Mouse (Mus musculus): ENCODE results near the gene Pnmal2. TPM values are rescaled to one million over a fixed set of nuclear protein-coding genes. Genes with fewer than 3 reads are reported as not detected.

The Pnmal2 gene
- polyA plus RNA-seq, 1 experiment from 2014 or later = 146 TPM

- H3K4me3 ChIP-seq (ENCODE audit: low read length) = peak overlapping the region; percentile 60
- H3K9ac ChIP-seq (ENCODE audit: low read depth, low read length) = peak overlapping the region; percentile 98
- WGBS = 29% methylated on average over 6 of the region's 6 CpGs
- H3K27me3 ChIP-seq (replicated peaks; ENCODE audit: control insufficient read depth, insufficient read depth, low read length) = no peaks in the 10 kb centered on the region
- peaks cover 47% of the 10 kb centered on the region for H3K4me1 ChIP-seq (ENCODE audit: control insufficient read depth, insufficient read depth, low read depth, low read length)
- no peak for ATAC-seq
- peak overlapping the region; percentile 99 for H3K27ac ChIP-seq (ENCODE audit: low read depth, low read length)
- H3K9me3 ChIP-seq (ENCODE audit: control insufficient read depth, low read length) = no peaks in the 10 kb centered on the region
- peak overlapping the region; percentile 92 for H3K4me2 ChIP-seq (ENCODE audit: low read length)
- peaks cover 19% of the 10 kb centered on the region for H3K36me3 ChIP-seq (ENCODE audit: control insufficient read depth, insufficient read depth, low read length)
Observed at GRCm38 (mm10) chr7:16921881-16922335, 22.6 kb upstream of the Pnmal2 start.

DNA sequence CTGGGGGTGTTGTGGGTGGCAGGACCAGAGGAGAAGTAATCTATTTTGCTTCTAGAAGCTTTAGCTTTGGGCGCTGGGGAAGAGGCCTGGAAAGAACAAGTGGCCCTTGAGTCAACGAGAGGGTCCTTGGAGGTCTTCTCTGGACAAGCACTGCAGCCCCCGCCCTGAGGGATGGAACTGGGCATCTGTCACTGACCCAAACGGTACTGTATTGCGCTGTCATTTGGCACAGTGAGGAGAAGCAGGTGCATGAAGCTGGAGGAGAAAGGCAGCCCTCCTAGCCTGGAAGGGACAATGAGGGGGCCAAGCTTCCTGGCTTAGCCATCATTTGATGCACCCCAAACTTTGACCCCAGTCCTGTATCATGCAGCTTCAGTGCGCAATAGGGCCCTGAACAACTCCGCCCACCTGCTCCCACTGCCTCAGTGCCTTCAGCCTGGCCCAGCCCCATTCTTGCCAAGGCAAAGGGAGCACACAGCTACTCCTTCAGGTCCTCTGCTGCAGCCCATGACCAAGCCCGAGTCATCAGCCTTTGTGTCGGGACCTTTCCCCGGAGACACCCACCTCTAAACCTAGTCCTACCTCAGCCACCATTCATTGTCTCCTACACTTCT, 22.0 kb upstream of the Pnmal2 start:
- 33% methylated on average over 10 of the region's 10 CpGs for WGBS
- ATAC-seq = no peak
- Histone ChIP-seq H3K36me3 (ENCODE audit: control insufficient read depth, insufficient read depth, low read length) (peaks cover 15% of the 10 kb centered on the region), H3K4me2 (ENCODE audit: low read length) (peak overlapping the region; percentile 92), H3K4me1 (ENCODE audit: control insufficient read depth, insufficient read depth, low read depth, low read length) (peaks cover 47% of the 10 kb centered on the region), H3K9ac (ENCODE audit: low read depth, low read length) (peak overlapping the region; percentile 98), H3K27ac (ENCODE audit: low read depth, low read length) (peak overlapping the region; percentile 99), H3K27me3 (replicated peaks; ENCODE audit: control insufficient read depth, insufficient read depth, low read length) (no peaks in the 10 kb centered on the region), H3K4me3 (ENCODE audit: low read length) (peak overlapping the region; percentile 60), H3K9me3 (ENCODE audit: control insufficient read depth, low read length) (no peaks in the 10 kb centered on the region)

- Histone ChIP-seq H3K4me2 (ENCODE audit: low read length) (peak overlapping the region; percentile 92), H3K27me3 (replicated peaks; ENCODE audit: control insufficient read depth, insufficient read depth, low read length) (no peaks in the 10 kb centered on the region), H3K4me1 (ENCODE audit: control insufficient read depth, insufficient read depth, low read depth, low read length) (peaks cover 40% of the 10 kb centered on the region), H3K27ac (ENCODE audit: low read depth, low read length) (peak overlapping the region; percentile 99), H3K36me3 (ENCODE audit: control insufficient read depth, insufficient read depth, low read length) (peaks cover 5% of the 10 kb centered on the region), H3K9ac (ENCODE audit: low read depth, low read length) (peak overlapping the region; percentile 98), H3K4me3 (ENCODE audit: low read length) (peak overlapping the region; percentile 60), H3K9me3 (ENCODE audit: control insufficient read depth, low read length) (no peaks in the 10 kb centered on the region)
- no peak for ATAC-seq
- WGBS = under 1% methylated on average over 49 of the region's 57 CpGs
Observed at GRCm38 (mm10) chr7:16923283-16924036, 21.0 kb upstream of the Pnmal2 start.

DNA sequence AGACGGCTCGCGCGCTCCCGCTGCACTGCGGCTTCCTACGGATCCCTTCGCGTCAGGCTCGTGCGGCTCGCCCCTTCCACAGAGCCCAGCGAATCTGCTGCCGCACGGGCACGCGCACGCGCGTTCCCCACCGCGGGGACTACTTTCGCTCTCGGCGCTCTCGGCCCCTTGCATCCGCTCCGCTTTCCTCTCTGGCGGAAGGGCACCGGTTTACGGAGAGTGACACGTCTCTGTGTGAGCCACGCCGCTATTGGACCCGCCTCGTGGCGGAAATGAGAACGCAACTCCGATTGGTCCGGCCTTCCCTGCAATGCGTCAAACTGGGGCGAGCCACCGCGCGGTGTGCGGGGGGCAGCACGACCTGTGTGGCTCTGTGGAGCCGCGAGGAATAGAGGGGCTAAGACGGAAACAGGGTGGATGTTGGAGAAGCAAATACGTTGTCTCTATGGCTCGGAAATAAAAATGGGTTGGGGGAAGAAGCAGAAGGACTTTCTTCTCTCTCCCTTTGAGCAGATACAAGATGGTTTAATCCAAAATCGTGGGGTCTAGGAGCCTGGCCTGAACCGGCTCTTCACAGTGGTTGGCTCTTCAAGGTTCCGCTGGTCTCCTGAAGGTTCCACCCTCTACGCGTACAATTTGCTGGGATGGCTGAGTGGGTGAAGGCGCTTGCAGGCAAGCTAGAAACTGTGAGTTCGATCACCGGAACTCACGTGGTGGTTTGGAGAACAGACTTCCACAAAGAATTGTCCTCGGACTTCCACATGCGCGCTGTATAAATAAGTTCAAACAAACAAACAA, 20.2 kb upstream of the Pnmal2 start, which contains the start of gene Calm3:
TSS of gene Calm3 (minus strand) at position 78 of the 798 bp plus-strand sequence.
- H3K36me3 ChIP-seq (ENCODE audit: control insufficient read depth, insufficient read depth, low read length) = no peaks in the 10 kb centered on the region
- H3K9me3 ChIP-seq (ENCODE audit: control insufficient read depth, low read length) = no peaks in the 10 kb centered on the region
- WGBS = 2% methylated on average over 64 of the region's 64 CpGs
- peak within 1 kb of the TSS; percentile 98 for H3K9ac ChIP-seq (ENCODE audit: low read depth, low read length)
- H3K4me1 ChIP-seq (ENCODE audit: control insufficient read depth, insufficient read depth, low read depth, low read length) = peaks cover 32% of the 10 kb centered on the region
- peak within 1 kb of the TSS; percentile 92 for H3K4me2 ChIP-seq (ENCODE audit: low read length)
- H3K27ac ChIP-seq (ENCODE audit: low read depth, low read length) = peak within 1 kb of the TSS; percentile 99
- peak within 1 kb of the TSS; percentile 60 for H3K4me3 ChIP-seq (ENCODE audit: low read length)
- H3K27me3 ChIP-seq (replicated peaks; ENCODE audit: control insufficient read depth, insufficient read depth, low read length) = no peaks in the 10 kb centered on the region
- ATAC-seq = peak; percentile 92

DNA sequence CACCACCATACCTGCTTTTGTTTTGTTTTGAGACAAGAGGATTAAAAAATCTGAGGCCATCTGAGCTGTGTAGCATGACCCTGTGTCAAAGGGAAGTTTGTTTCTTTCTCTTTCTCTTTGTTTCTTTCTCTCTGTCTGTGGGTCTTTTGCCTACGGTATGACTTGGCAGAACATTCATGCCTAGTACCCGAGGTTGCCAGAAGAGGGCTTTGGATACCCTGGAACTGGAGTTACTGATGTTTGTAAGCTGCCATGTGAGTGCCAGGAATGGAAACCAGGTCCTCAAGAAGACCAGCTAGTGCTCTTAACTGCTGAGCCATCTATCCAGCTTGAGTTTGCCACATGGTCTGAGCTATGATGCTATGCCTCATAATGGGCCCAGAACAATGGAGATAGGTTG, 16.1 kb upstream of the Pnmal2 start:
- H3K9me3 ChIP-seq (ENCODE audit: control insufficient read depth, low read length) = no peaks in the 10 kb centered on the region
- no peak overlapping the region for H3K4me2 ChIP-seq (ENCODE audit: low read length)
- H3K9ac ChIP-seq (ENCODE audit: low read depth, low read length) = no peak overlapping the region
- H3K36me3 ChIP-seq (ENCODE audit: control insufficient read depth, insufficient read depth, low read length) = no peaks in the 10 kb centered on the region
- H3K4me1 ChIP-seq (ENCODE audit: control insufficient read depth, insufficient read depth, low read depth, low read length) = peaks cover 2% of the 10 kb centered on the region; the same call in 1 of the 2 replicates
- ATAC-seq = no peak
- 45% methylated on average over 2 of the region's 2 CpGs for WGBS
- H3K27ac ChIP-seq (ENCODE audit: low read depth, low read length) = no peak overlapping the region
- H3K27me3 ChIP-seq (replicated peaks; ENCODE audit: control insufficient read depth, insufficient read depth, low read length) = no peaks in the 10 kb centered on the region
- no peak overlapping the region for H3K4me3 ChIP-seq (ENCODE audit: low read length)

- WGBS = 0% methylated on average over 1 of the region's 1 CpGs
- H3K4me2 ChIP-seq (ENCODE audit: low read length) = no peak overlapping the region
- H3K27me3 ChIP-seq (replicated peaks; ENCODE audit: control insufficient read depth, insufficient read depth, low read length) = no peaks in the 10 kb centered on the region
- no peak overlapping the region for H3K27ac ChIP-seq (ENCODE audit: low read depth, low read length)
- no peaks in the 10 kb centered on the region for H3K9me3 ChIP-seq (ENCODE audit: control insufficient read depth, low read length)
- H3K36me3 ChIP-seq (ENCODE audit: control insufficient read depth, insufficient read depth, low read length) = no peaks in the 10 kb centered on the region
- H3K9ac ChIP-seq (ENCODE audit: low read depth, low read length) = no peak overlapping the region
- no peak for ATAC-seq
- H3K4me3 ChIP-seq (ENCODE audit: low read length) = no peak overlapping the region
- H3K4me1 ChIP-seq (ENCODE audit: control insufficient read depth, insufficient read depth, low read depth, low read length) = peaks cover 7% of the 10 kb centered on the region
Observed at GRCm38 (mm10) chr7:16930850-16931249, 13.6 kb upstream of the Pnmal2 start.

DNA sequence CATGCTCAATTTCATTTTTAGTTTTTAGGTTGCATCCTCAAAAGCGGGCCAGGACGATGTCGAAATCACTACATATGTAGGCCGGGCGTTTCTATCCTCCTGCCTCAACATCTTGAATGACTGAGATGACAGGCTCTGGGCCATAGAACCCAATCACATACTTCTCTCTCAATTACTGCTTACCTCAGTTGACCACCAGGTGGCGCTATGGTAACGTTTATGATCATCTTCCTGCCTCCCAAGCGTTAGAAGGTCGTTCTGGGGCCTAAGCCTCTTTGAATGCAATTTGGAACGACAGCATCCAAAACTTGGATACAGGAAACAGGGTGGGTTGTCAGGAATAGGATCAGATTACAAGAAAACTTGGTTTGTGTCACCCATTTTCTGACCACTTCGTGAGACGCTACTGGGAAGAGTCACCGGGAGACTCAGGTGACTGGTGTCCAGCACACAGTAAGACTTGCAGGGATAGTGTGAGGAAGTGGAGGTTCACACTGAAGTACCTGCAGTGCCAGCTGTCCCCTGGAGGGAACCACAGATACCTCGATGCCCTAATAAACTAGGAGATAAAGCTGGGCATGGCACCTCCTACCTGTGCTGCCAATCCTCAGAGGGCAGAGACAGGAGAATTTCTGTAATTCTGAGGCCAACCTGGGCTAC, 12.4 kb upstream of the Pnmal2 start:
- Histone ChIP-seq H3K4me2 (ENCODE audit: low read length) (no peak overlapping the region), H3K4me1 (ENCODE audit: control insufficient read depth, insufficient read depth, low read depth, low read length) (peaks cover 7% of the 10 kb centered on the region), H3K9me3 (ENCODE audit: control insufficient read depth, low read length) (no peaks in the 10 kb centered on the region), H3K27me3 (replicated peaks; ENCODE audit: control insufficient read depth, insufficient read depth, low read length) (no peaks in the 10 kb centered on the region), H3K4me3 (ENCODE audit: low read length) (no peak overlapping the region), H3K36me3 (ENCODE audit: control insufficient read depth, insufficient read depth, low read length) (no peaks in the 10 kb centered on the region), H3K27ac (ENCODE audit: low read depth, low read length) (peak overlapping the region; percentile 73), H3K9ac (ENCODE audit: low read depth, low read length) (no peak overlapping the region)
- 19% methylated on average over 14 of the region's 14 CpGs for WGBS
- ATAC-seq = peak; percentile 73

DNA sequence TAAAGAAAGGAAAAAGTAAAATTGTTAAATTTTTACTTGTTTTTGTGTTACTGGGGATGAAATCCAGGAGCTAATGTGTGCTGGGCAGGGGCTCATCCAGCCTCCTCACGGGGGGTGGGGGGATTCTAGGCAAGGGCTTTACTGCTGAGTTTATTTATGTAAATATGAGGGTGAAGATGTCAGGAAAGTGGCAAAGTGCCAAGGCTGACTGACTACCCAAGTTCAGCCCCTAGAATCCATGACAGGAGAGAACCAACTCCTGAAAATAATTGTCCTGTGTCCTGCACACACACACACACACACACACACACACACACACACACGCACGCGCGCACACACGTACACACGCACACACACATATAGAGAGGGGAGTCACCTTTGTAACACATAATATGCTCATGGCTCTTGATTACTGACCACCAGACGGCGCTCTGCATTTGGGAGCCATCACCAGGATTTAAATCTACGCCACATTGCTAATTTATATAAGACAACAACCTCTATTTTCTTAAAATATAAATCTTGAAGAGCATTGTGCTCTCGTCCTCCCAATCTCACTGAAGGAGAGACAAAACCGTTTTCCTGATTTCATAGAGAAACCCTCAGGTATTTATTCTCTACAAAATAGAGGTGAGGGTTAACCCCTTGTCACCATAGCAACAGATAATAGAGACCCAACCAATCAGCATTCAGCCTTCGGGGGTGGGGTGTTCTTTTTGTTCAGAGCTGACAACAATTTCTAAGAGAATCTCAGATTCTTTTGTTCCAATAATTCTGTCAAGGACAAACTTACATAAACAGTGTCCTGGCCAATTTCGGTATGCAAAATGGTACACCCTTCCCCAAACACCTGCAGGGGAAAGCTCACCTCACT, 11.5 kb upstream of the Pnmal2 start:
- Histone ChIP-seq H3K27ac (ENCODE audit: low read depth, low read length) (peak overlapping the region; percentile 73), H3K4me2 (ENCODE audit: low read length) (peak overlapping the region; percentile 30), H3K9me3 (ENCODE audit: control insufficient read depth, low read length) (no peaks in the 10 kb centered on the region), H3K36me3 (ENCODE audit: control insufficient read depth, insufficient read depth, low read length) (no peaks in the 10 kb centered on the region), H3K4me1 (ENCODE audit: control insufficient read depth, insufficient read depth, low read depth, low read length) (peaks cover 7% of the 10 kb centered on the region), H3K27me3 (replicated peaks; ENCODE audit: control insufficient read depth, insufficient read depth, low read length) (no peaks in the 10 kb centered on the region), H3K9ac (ENCODE audit: low read depth, low read length) (0 out of 2 replicates have a peak overlapping the region, but pooled peaks have one; percentile 26), H3K4me3 (ENCODE audit: low read length) (no peak overlapping the region)
- peak; percentile 56 for ATAC-seq
- 34% methylated on average over 14 of the region's 14 CpGs for WGBS

Measured in hindbrain, embryonic 16.5 days (tissue).